Mouse (Mus musculus) testis, adult 2 months (tissue): ENCODE results near the gene Dennd2a. TPM values are rescaled to one million over a fixed set of nuclear protein-coding genes. Genes with fewer than 3 reads are reported as not detected.

Experiments
- H3K27ac ChIP-seq: fragments of 200-500 bp; 2 replicates; pipeline ENCODE4 v1.5.1; 2012; ENCODE audit warnings: low read depth, low read length; ENCODE audit not compliant: control insufficient read depth, insufficient read depth
- H3K27me3 ChIP-seq: fragments of 200-500 bp; 2 replicates; pipeline ENCODE4 v1.6.1; 2012; ENCODE audit warnings: mild to moderate bottlenecking, low read length, moderate library complexity; ENCODE audit not compliant: control insufficient read depth, insufficient read depth
- H3K36me3 ChIP-seq: fragments of 200-500 bp; 2 replicates; pipeline ENCODE4 v1.6.1; 2012; ENCODE audit warnings: mild to moderate bottlenecking, low read length; ENCODE audit not compliant: control insufficient read depth, insufficient read depth
- H3K4me1 ChIP-seq: fragments of 200-500 bp; 2 replicates; pipeline ENCODE4 v1.6.1; 2012; ENCODE audit warnings: low read length; ENCODE audit not compliant: control insufficient read depth, insufficient read depth
- H3K4me3 ChIP-seq: fragments of 200-500 bp; 2 replicates; pipeline ENCODE4 v1.5.1; 2012; ENCODE audit warnings: low read depth, mild to moderate bottlenecking, low read length, moderate library complexity, mixed read lengths; ENCODE audit not compliant: control insufficient read depth
- CTCF ChIP-seq: fragments of 200-500 bp; IDR thresholded peaks from 2 replicates; pipeline ENCODE4 v1.5.1; 2012; ENCODE audit warnings: low read depth, mild to moderate bottlenecking, inconsistent platforms, low read length, moderate library complexity; ENCODE audit not compliant: control insufficient read depth, insufficient read depth, insufficient replicate concordance
- POLR2A ChIP-seq: fragments of 200-500 bp; IDR thresholded peaks from 2 replicates; pipeline ENCODE4 v1.6.1; 2012; ENCODE audit warnings: low read depth, mild to moderate bottlenecking, inconsistent platforms, low read length, moderate library complexity; ENCODE audit not compliant: control insufficient read depth
- polyA plus RNA-seq: library from polyadenylated mRNA; depleted of rRNA; stranded (reverse); fragments of >200 nt; gene quantifications from 2 replicates; pipeline ENCODE4 v1.2.3, GENCODE M21; 2012

Dennd2a gene
- polyA plus RNA-seq, 1 experiment = 9.5 TPM

GRCm38 (mm10) chr6:39542631-39543597, 14.8 kb downstream of the Dennd2a start:
- no peaks in the 10 kb centered on the region for H3K36me3 ChIP-seq
- peaks cover 3% of the 10 kb centered on the region; the same call in 1 of the 2 replicates for H3K4me1 ChIP-seq
- H3K4me3 ChIP-seq = no peak overlapping the region
- no peaks in the 10 kb centered on the region for H3K27me3 ChIP-seq
- H3K27ac ChIP-seq = peak overlapping the region; percentile 50
- TF ChIP-seq POLR2A (no peak), CTCF (no peak)

- TF ChIP-seq POLR2A = no peak
- TF ChIP-seq CTCF = no peak
- Histone ChIP-seq H3K27me3 (no peaks in the 10 kb centered on the region), H3K27ac (no peak overlapping the region), H3K4me1 (peaks cover 3% of the 10 kb centered on the region; the same call in 1 of the 2 replicates), H3K36me3 (no peaks in the 10 kb centered on the region), H3K4me3 (no peak overlapping the region)
Measured at GRCm38 (mm10) chr6:39540563-39540962, 17.1 kb downstream of the Dennd2a start.

GRCm38 (mm10) chr6:39539679-39540155, 17.9 kb downstream of the Dennd2a start:
- no peak overlapping the region for H3K4me3 ChIP-seq
- H3K27ac ChIP-seq = no peak overlapping the region
- no peak for TF ChIP-seq CTCF
- no peak for TF ChIP-seq POLR2A
- no peaks in the 10 kb centered on the region for H3K36me3 ChIP-seq
- peaks cover 3% of the 10 kb centered on the region; the same call in 1 of the 2 replicates for H3K4me1 ChIP-seq
- H3K27me3 ChIP-seq = no peaks in the 10 kb centered on the region

DNA sequence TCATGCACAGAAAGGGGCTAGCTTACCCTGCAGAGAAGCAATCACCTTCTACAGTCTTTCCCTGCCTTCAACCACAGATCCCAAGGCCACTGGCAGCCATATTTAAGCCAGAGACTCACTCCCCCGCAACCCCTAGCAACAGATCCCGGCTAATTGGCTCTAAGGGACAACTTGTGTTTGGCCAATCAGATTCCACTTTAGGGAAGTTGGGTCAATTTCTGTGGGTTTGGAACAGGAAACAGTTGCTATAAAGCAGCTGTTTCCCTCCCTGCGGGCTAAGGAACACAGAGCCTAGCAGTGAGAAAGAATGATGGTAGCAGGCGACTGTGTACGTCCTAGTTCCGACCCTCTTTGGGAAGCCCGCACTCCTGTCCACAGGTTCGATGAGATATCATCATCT, 19.4 kb downstream of the Dennd2a start:
- Histone ChIP-seq H3K4me1 (no peaks in the 10 kb centered on the region; the same call in 1 of the 2 replicates), H3K27me3 (no peaks in the 10 kb centered on the region), H3K36me3 (no peaks in the 10 kb centered on the region), H3K4me3 (no peak overlapping the region), H3K27ac (no peak overlapping the region)
- no peak for TF ChIP-seq CTCF
- TF ChIP-seq POLR2A = no peak

DNA sequence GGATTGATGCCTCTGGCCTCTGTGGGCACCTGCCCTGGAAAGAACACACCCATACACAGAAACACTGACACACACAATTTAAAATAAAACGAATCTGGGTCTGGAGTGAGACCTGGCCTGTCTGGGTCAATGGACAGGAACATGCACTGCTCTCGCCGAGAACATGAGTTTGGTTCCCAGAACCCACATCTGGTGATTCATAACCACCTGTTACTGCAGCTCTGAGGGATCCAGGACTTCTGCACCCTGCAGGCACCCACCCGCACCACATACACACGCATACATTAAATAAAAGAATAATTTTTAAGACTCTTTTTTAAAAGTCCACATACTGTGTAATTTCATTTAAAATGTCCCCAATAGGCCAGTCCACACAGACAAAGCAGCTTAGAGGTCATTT, 20.4 kb downstream of the Dennd2a start:
- H3K36me3 ChIP-seq = no peaks in the 10 kb centered on the region
- no peak overlapping the region for H3K4me3 ChIP-seq
- TF ChIP-seq POLR2A = no peak
- no peak for TF ChIP-seq CTCF
- no peaks in the 10 kb centered on the region; the same call in 1 of the 2 replicates for H3K4me1 ChIP-seq
- no peaks in the 10 kb centered on the region for H3K27me3 ChIP-seq
- H3K27ac ChIP-seq = no peak overlapping the region

GRCm38 (mm10) chr6:39536621-39537020, 21.0 kb downstream of the Dennd2a start:
- Histone ChIP-seq H3K27ac (no peak overlapping the region), H3K27me3 (no peaks in the 10 kb centered on the region), H3K4me3 (no peak overlapping the region), H3K4me1 (no peaks in the 10 kb centered on the region; the same call in 1 of the 2 replicates), H3K36me3 (no peaks in the 10 kb centered on the region)
- TF ChIP-seq POLR2A = no peak
- no peak for TF ChIP-seq CTCF

- Histone ChIP-seq H3K27me3 (no peaks in the 10 kb centered on the region), H3K36me3 (no peaks in the 10 kb centered on the region)
- TF ChIP-seq POLR2A = no peak
- no peak for TF ChIP-seq CTCF
Measured at GRCm38 (mm10) chr6:39534944-39535343, 22.7 kb downstream of the Dennd2a start.

More at GRCm38 (mm10) chr6:39534944-39535343, 22.7 kb downstream of the Dennd2a start:
- H3K4me1 ChIP-seq = no peaks in the 10 kb centered on the region; the same call in 1 of the 2 replicates
- H3K4me3 ChIP-seq = no peak overlapping the region
- H3K27ac ChIP-seq = no peak overlapping the region
